Mouse (Mus musculus) neural tube, embryonic 12.5 days (tissue): ENCODE measurements around the gene Med14. TPM values are rescaled to one million over a fixed set of nuclear protein-coding genes. Genes with fewer than 3 reads are reported as not detected.
A peak's percentile ranks its signal among the peaks of the same experiment; 100 is the strongest.

Source experiments
- ATAC-seq: fragments of 200-750 bp; cut with Nextera tagmentation; 2 replicates; pipeline ENCODE4 v1.8.0; 2017; ENCODE audit warnings: low read depth, mild to moderate bottlenecking, moderate TSS enrichment, moderate library complexity; ENCODE audit not compliant: low FRiP score
- H3K27ac ChIP-seq: fragments of 300-500 bp; sonication (generic); 2 replicates; pipeline ENCODE4 v1.5.1; 2016
- H3K27me3 ChIP-seq: fragments of 300-500 bp; sonication (generic); replicated peaks from 2 replicates; pipeline ENCODE4 v1.6.1; 2016; ENCODE audit warnings: mild to moderate bottlenecking
- H3K36me3 ChIP-seq: fragments of 300-500 bp; sonication (generic); 2 replicates; pipeline ENCODE4 v1.6.1; 2016; ENCODE audit warnings: mild to moderate bottlenecking
- H3K4me1 ChIP-seq: fragments of 300-500 bp; sonication (generic); 2 replicates; pipeline ENCODE4 v1.6.1; 2016
- H3K4me2 ChIP-seq: fragments of 300-500 bp; sonication (generic); replicated peaks from 2 replicates; pipeline ENCODE4 v1.6.1; 2016; ENCODE audit warnings: mild to moderate bottlenecking
- H3K4me3 ChIP-seq: fragments of 300-500 bp; sonication (generic); 2 replicates; pipeline ENCODE4 v1.5.1; 2016
- H3K9ac ChIP-seq: fragments of 300-500 bp; sonication (generic); 2 replicates; pipeline ENCODE4 v1.6.1; 2016; ENCODE audit warnings: mild to moderate bottlenecking
- H3K9me3 ChIP-seq: fragments of 300-500 bp; sonication (generic); 2 replicates; pipeline ENCODE4 v1.6.1; 2016; ENCODE audit warnings: mild to moderate bottlenecking
- WGBS: fragments of 180-500 bp; shearing (Covaris S2); methylation state at CpG from one replicate; pipeline ENCODE4 v1.1.7; 2016; 5-methylcytosine and 5-hydroxymethylcytosine counted together
- polyA plus RNA-seq: library from polyadenylated mRNA; unstranded; fragments of >200 nt; fragmentation: Nextera tagmentation; extraction: Ambion mirVana; gene quantifications from 2 replicates; pipeline ENCODE4 v1.2.1, GENCODE M21; 2016

The Med14 gene
- polyA plus RNA-seq, 1 experiment from 2014 or later: 19.6 TPM

- H3K4me1 ChIP-seq: peaks cover 5% of the 10 kb centered on the region; the same call in 1 of the 2 replicates
- peak overlapping the region; percentile 64 for H3K4me3 ChIP-seq
- 22% methylated on average over 8 of the region's 8 CpGs for WGBS
- 0 out of 2 replicates have a peak overlapping the region, but pooled peaks have one; percentile 80 for H3K9ac ChIP-seq
- H3K36me3 ChIP-seq: no peaks in the 10 kb centered on the region
- no peak for ATAC-seq
- H3K27ac ChIP-seq: no peak overlapping the region
- H3K27me3 ChIP-seq: 0 out of 2 replicates have a peak, but pooled peaks cover 2% of the 10 kb centered on the region
- H3K9me3 ChIP-seq: no peaks in the 10 kb centered on the region
- peak overlapping the region; percentile 59 for H3K4me2 ChIP-seq
These were observed 1.4 kb downstream of the Med14 start for GRCm38 (mm10) chrX:12760501-12760900.

- 0 out of 2 replicates have a peak, but pooled peaks cover 2% of the 10 kb centered on the region for H3K27me3 ChIP-seq
- peaks cover 5% of the 10 kb centered on the region; the same call in 1 of the 2 replicates for H3K4me1 ChIP-seq
- WGBS: 59% methylated on average over 5 of the region's 5 CpGs
- H3K36me3 ChIP-seq: no peaks in the 10 kb centered on the region
- H3K4me3 ChIP-seq: peak overlapping the region; percentile 7; the same call in 1 of the 2 replicates
- no peaks in the 10 kb centered on the region for H3K9me3 ChIP-seq
- H3K4me2 ChIP-seq: peak overlapping the region; percentile 59
- no peak overlapping the region for H3K9ac ChIP-seq
- ATAC-seq: no peak
- no peak overlapping the region for H3K27ac ChIP-seq
These were observed 2.2 kb downstream of the Med14 start for GRCm38 (mm10) chrX:12759625-12760024.

- no peak for ATAC-seq
- H3K27ac ChIP-seq: no peak overlapping the region
- no peak overlapping the region for H3K9ac ChIP-seq
- H3K36me3 ChIP-seq: no peaks in the 10 kb centered on the region
- no peaks in the 10 kb centered on the region for H3K4me1 ChIP-seq
- no peaks in the 10 kb centered on the region for H3K9me3 ChIP-seq
- no peak overlapping the region for H3K4me3 ChIP-seq
- H3K4me2 ChIP-seq: no peak overlapping the region
- H3K27me3 ChIP-seq: no peaks in the 10 kb centered on the region
- 85% methylated on average over 4 of the region's 4 CpGs for WGBS
These were observed 14.0 kb downstream of the Med14 start for GRCm38 (mm10) chrX:12747886-12748285.

GRCm38 (mm10) chrX:12746729-12747128 lies 15.1 kb downstream of the Med14 start:
- no peaks in the 10 kb centered on the region for H3K4me1 ChIP-seq
- no peak overlapping the region for H3K27ac ChIP-seq
- H3K4me2 ChIP-seq: no peak overlapping the region
- no peak overlapping the region for H3K4me3 ChIP-seq
- H3K9me3 ChIP-seq: no peaks in the 10 kb centered on the region
- H3K36me3 ChIP-seq: no peaks in the 10 kb centered on the region
- ATAC-seq: no peak
- no peak overlapping the region for H3K9ac ChIP-seq
- 95% methylated on average over 3 of the region's 3 CpGs for WGBS
- H3K27me3 ChIP-seq: no peaks in the 10 kb centered on the region

- H3K4me3 ChIP-seq: no peak overlapping the region
- peaks cover 3% of the 10 kb centered on the region; the same call in 1 of the 2 replicates for H3K36me3 ChIP-seq
- H3K9me3 ChIP-seq: no peaks in the 10 kb centered on the region
- no peak overlapping the region for H3K9ac ChIP-seq
- no peaks in the 10 kb centered on the region for H3K4me1 ChIP-seq
- H3K27ac ChIP-seq: no peak overlapping the region
- ATAC-seq: no peak
- no peaks in the 10 kb centered on the region for H3K27me3 ChIP-seq
- no peak overlapping the region for H3K4me2 ChIP-seq
These were observed 21.5 kb downstream of the Med14 start for GRCm38 (mm10) chrX:12740396-12740795.

- Histone ChIP-seq H3K9ac (no peak overlapping the region), H3K4me2 (no peak overlapping the region), H3K9me3 (no peaks in the 10 kb centered on the region), H3K27me3 (no peaks in the 10 kb centered on the region), H3K4me1 (no peaks in the 10 kb centered on the region), H3K4me3 (no peak overlapping the region), H3K27ac (no peak overlapping the region), H3K36me3 (peaks cover 3% of the 10 kb centered on the region; the same call in 1 of the 2 replicates)
- 82% methylated on average over 4 of the region's 4 CpGs for WGBS
- ATAC-seq: no peak
These were observed 45.8 kb downstream of the Med14 start for GRCm38 (mm10) chrX:12716036-12716435.

- ATAC-seq: no peak
These were observed 48.1 kb downstream of the Med14 start for GRCm38 (mm10) chrX:12713796-12714195.

GRCm38 (mm10) chrX:12686910-12687309 lies 75.0 kb downstream of the Med14 start:
- H3K4me3 ChIP-seq: no peak overlapping the region
- 81% methylated on average over 8 of the region's 8 CpGs for WGBS
- H3K9ac ChIP-seq: no peak overlapping the region

More at GRCm38 (mm10) chrX:12713796-12714195, 48.1 kb downstream of the Med14 start:
- no peak overlapping the region for H3K4me3 ChIP-seq
- H3K27me3 ChIP-seq: no peaks in the 10 kb centered on the region
- WGBS: 96% methylated on average over 7 of the region's 7 CpGs
- H3K9ac ChIP-seq: no peak overlapping the region
- H3K36me3 ChIP-seq: peaks cover 3% of the 10 kb centered on the region; the same call in 1 of the 2 replicates
- H3K27ac ChIP-seq: no peak overlapping the region
- no peak overlapping the region for H3K4me2 ChIP-seq
- H3K4me1 ChIP-seq: no peaks in the 10 kb centered on the region
- no peaks in the 10 kb centered on the region for H3K9me3 ChIP-seq

GRCm38 (mm10) chrX:12686071-12686470 lies 75.8 kb downstream of the Med14 start:
- H3K9me3 ChIP-seq: no peaks in the 10 kb centered on the region
- H3K36me3 ChIP-seq: no peaks in the 10 kb centered on the region
- no peaks in the 10 kb centered on the region for H3K27me3 ChIP-seq
- H3K4me1 ChIP-seq: no peaks in the 10 kb centered on the region
- no peak overlapping the region for H3K4me3 ChIP-seq
- no peak overlapping the region for H3K9ac ChIP-seq
- no peak overlapping the region for H3K4me2 ChIP-seq
- H3K27ac ChIP-seq: no peak overlapping the region
- no peak for ATAC-seq

More at GRCm38 (mm10) chrX:12686910-12687309, 75.0 kb downstream of the Med14 start:
- Histone ChIP-seq H3K9me3 (no peaks in the 10 kb centered on the region), H3K4me1 (no peaks in the 10 kb centered on the region), H3K36me3 (no peaks in the 10 kb centered on the region; the same call in 1 of the 2 replicates), H3K27ac (no peak overlapping the region), H3K4me2 (no peak overlapping the region), H3K27me3 (no peaks in the 10 kb centered on the region)
- no peak for ATAC-seq

- 37% methylated on average over 6 of the region's 6 CpGs for WGBS
- Histone ChIP-seq H3K27ac (no peak overlapping the region), H3K4me2 (no peak overlapping the region), H3K4me1 (no peaks in the 10 kb centered on the region), H3K36me3 (no peaks in the 10 kb centered on the region), H3K4me3 (no peak overlapping the region), H3K9me3 (no peaks in the 10 kb centered on the region), H3K27me3 (no peaks in the 10 kb centered on the region), H3K9ac (no peak overlapping the region)
- no peak for ATAC-seq
These were observed 84.5 kb downstream of the Med14 start for GRCm38 (mm10) chrX:12677396-12677795.

GRCm38 (mm10) chrX:12673054-12673775 lies 88.7 kb downstream of the Med14 start, which contains the start of gene 1810030O07Rik:
TSS of gene 1810030O07Rik (minus strand) at chrX:12673668.
- Histone ChIP-seq H3K4me2 (peak within 1 kb of the TSS; percentile 59), H3K27me3 (no peaks in the 10 kb centered on the region), H3K36me3 (peaks cover 10% of the 10 kb centered on the region), H3K4me1 (no peaks in the 10 kb centered on the region), H3K27ac (no peak within 1 kb of the TSS), H3K4me3 (peak within 1 kb of the TSS; percentile 59), H3K9me3 (no peaks in the 10 kb centered on the region), H3K9ac (peak within 1 kb of the TSS; percentile 68)
- ATAC-seq: peak; percentile 99
- 10% methylated on average over 42 of the region's 42 CpGs for WGBS

GRCm38 (mm10) chrX:12653879-12654278 lies 108.0 kb downstream of the Med14 start:
- Histone ChIP-seq H3K4me2 (no peak overlapping the region), H3K27ac (no peak overlapping the region), H3K36me3 (peaks cover 25% of the 10 kb centered on the region), H3K9ac (no peak overlapping the region), H3K27me3 (no peaks in the 10 kb centered on the region), H3K4me1 (no peaks in the 10 kb centered on the region), H3K4me3 (no peak overlapping the region), H3K9me3 (no peaks in the 10 kb centered on the region)
- ATAC-seq: no peak
- WGBS: 66% methylated on average over 2 of the region's 2 CpGs

- Histone ChIP-seq H3K4me3 (no peak overlapping the region), H3K36me3 (peaks cover 13% of the 10 kb centered on the region), H3K4me2 (no peak overlapping the region), H3K9me3 (no peaks in the 10 kb centered on the region), H3K27me3 (no peaks in the 10 kb centered on the region), H3K27ac (no peak overlapping the region), H3K4me1 (no peaks in the 10 kb centered on the region), H3K9ac (no peak overlapping the region)
- ATAC-seq: no peak
- 94% methylated on average over 16 of the region's 16 CpGs for WGBS
These were observed 110.0 kb downstream of the Med14 start for GRCm38 (mm10) chrX:12651906-12652305.
